Mouse (Mus musculus) C2C12 (cell line): ENCODE results near the gene Sema3e.

Source experiments
- CEBPB ChIP-seq: IDR thresholded peaks from one replicate; pipeline ENCODE4 v1.6.1; 2011; ENCODE audit warnings: low read depth, mild to moderate bottlenecking, control low read depth, moderate library complexity
- CTCF ChIP-seq: IDR thresholded peaks from one replicate; pipeline ENCODE4 v1.5.1; 2011; ENCODE audit not compliant: control insufficient read depth, insufficient read depth, insufficient read length
- FOSL1 ChIP-seq: IDR thresholded peaks from one replicate; pipeline ENCODE4 v1.8.0; 2011; ENCODE audit warnings: mild to moderate bottlenecking, low read length; ENCODE audit not compliant: poor library complexity, insufficient read depth, severe bottlenecking
- MAX ChIP-seq: IDR thresholded peaks from one replicate; pipeline ENCODE4 v1.6.1; 2011; ENCODE audit warnings: mild to moderate bottlenecking, control low read depth
- MYOD1 ChIP-seq: IDR thresholded peaks from one replicate; pipeline ENCODE4 v1.6.1; 2011; ENCODE audit warnings: low read depth; ENCODE audit not compliant: control insufficient read depth, insufficient read length
- USF1 ChIP-seq: IDR thresholded peaks from one replicate; pipeline ENCODE4 v1.6.1; 2011; ENCODE audit warnings: low read depth, mild to moderate bottlenecking, control low read depth, moderate library complexity

- no peak for TF ChIP-seq CTCF
- no peak for TF ChIP-seq CEBPB
- no peak for TF ChIP-seq USF1
- no peak for TF ChIP-seq MAX
- no peak for TF ChIP-seq MYOD1
- no peak for TF ChIP-seq FOSL1
Measured at GRCm38 (mm10) chr5:14218677-14219076, 193.6 kb downstream of the Sema3e start.
